Mouse (Mus musculus): ENCODE results near the gene Gm17542. TPM values are rescaled to one million over a fixed set of nuclear protein-coding genes. Genes with fewer than 3 reads are reported as not detected.

The Gm17542 gene
- polyA plus RNA-seq (2014; fragmentation: Illumina TruSeq; extraction: RNeasy Lipid Tissue Mini Kit (QIAGEN cat#74804); ENCODE audit: low read depth, low replicate concordance), result not detected

GRCm38 (mm10) chr10:58718110-58718509, at the start of gene Gm17542:
Gene Gm17542, minus strand, starts transcription at chr10:58718210.

GRCm38 (mm10) chr10:58675533-58675932, 42.5 kb downstream of the Gm17542 start, which contains the start of gene Edar:
Gene Edar, minus strand, starts transcription at chr10:58675654.

Other genes starting within 250 kb of the Gm17542 start
- 11.9 TPM for gene Ccdc138, start 220.3 kb downstream of the Gm17542 start, polyA plus RNA-seq (2014; fragmentation: Illumina TruSeq; extraction: RNeasy Lipid Tissue Mini Kit (QIAGEN cat#74804); ENCODE audit: low read depth, low replicate concordance)
- not detected for gene Edar, start 42.6 kb downstream of the Gm17542 start, polyA plus RNA-seq (2014; fragmentation: Illumina TruSeq; extraction: RNeasy Lipid Tissue Mini Kit (QIAGEN cat#74804); ENCODE audit: low read depth, low replicate concordance)
- gene Sh3rf3, start 95.1 kb upstream of the Gm17542 start, polyA plus RNA-seq (2014; fragmentation: Illumina TruSeq; extraction: RNeasy Lipid Tissue Mini Kit (QIAGEN cat#74804); ENCODE audit: low read depth, low replicate concordance), result 0.41 TPM